In the genomic region with DNA sequence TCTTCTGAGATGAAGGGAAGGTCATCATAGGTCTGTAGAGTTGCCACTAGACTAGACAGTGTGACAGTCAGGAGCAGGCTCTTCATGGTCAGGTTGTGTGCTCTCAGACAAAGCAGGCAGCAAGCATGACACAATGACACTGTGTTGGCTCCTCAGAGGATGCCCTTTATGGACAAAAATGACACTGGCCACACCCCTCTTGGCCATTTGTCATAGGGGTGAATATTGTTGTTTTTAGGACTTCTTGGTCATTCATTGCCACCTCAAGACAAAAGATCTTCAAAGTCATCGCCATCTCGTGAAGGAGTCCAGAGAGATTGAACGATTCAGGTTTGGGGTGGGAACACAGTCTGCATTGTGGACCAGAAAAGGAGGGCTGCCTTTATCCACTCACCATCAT, we compare ENCODE assay signal across 22 mouse cellular contexts. TPM values are rescaled to one million over a fixed set of nuclear protein-coding genes. Genes with fewer than 3 reads are reported as not detected.
"Had no signal": no experiment of that assay in that cellular context is flagged by ENCODE, and none has a peak within 500 bp of the region (broad histone marks: within the 10 kb centered on the region; RNA-seq: fewer than 3 reads in every experiment).

A gene (minus strand): TSS at position 101 of the 400 bp plus-strand sequence.

- H3K4me1 ChIP-seq: neural tube, embryonic 13.5 days; neural tube, embryonic 15.5 days; stomach, embryonic 15.5 days had no signal

- H3K9ac ChIP-seq: neural tube, embryonic 13.5 days; neural tube, embryonic 15.5 days; stomach, embryonic 15.5 days had no signal

- H3K4me2 ChIP-seq: neural tube, embryonic 13.5 days; neural tube, embryonic 15.5 days; stomach, embryonic 15.5 days had no signal

- H3K4me3 ChIP-seq: neural tube, embryonic 13.5 days; neural tube, embryonic 15.5 days; stomach, embryonic 15.5 days had no signal

- DNase-seq: retina, postnatal 1 day; right cerebral cortex, adult 18-20 months; right cerebral cortex, postnatal 14 days; right cerebral cortex, postnatal 25 days; right cerebral cortex, postnatal 4 days; spleen, adult 18-20 months; thymus, adult 18-20 months; thymus, adult 2 months; thymus, postnatal 14 days; thymus, postnatal 25 days; thymus, postnatal 36 days; thymus, postnatal 4 days had no signal

- H3K9me3 ChIP-seq: neural tube, embryonic 13.5 days; neural tube, embryonic 15.5 days; stomach, embryonic 15.5 days had no signal

- H3K36me3 ChIP-seq: neural tube, embryonic 13.5 days; neural tube, embryonic 15.5 days; stomach, embryonic 15.5 days had no signal

- H3K27me3 ChIP-seq: neural tube, embryonic 13.5 days; neural tube, embryonic 15.5 days; stomach, embryonic 15.5 days had no signal

- H3K27ac ChIP-seq: neural tube, embryonic 13.5 days; neural tube, embryonic 15.5 days; stomach, embryonic 15.5 days; stomach, postnatal 0 days had no signal

RNA-seq across cellular contexts. Expression of the gene that starts here (rescaled TPM):
- polyA plus RNA-seq: neural tube, embryonic 13.5 days; neural tube, embryonic 14.5 days; neural tube, embryonic 15.5 days; small intestine, adult 2 months; stomach, embryonic 14.5 days; stomach, embryonic 15.5 days; stomach, embryonic 16.5 days; stomach, postnatal 0 days; testis, adult 2 months; urinary bladder, adult 2 months had no signal
